Mouse (Mus musculus) MN1 (cell line): ENCODE results near the gene Slfn2.

Experiments
- DNase-seq: peaks from one replicate; pipeline ENCODE4 v3.0.0-alpha.2; 2016; ENCODE audit warnings: low spot score

Slfn2 gene

DNA sequence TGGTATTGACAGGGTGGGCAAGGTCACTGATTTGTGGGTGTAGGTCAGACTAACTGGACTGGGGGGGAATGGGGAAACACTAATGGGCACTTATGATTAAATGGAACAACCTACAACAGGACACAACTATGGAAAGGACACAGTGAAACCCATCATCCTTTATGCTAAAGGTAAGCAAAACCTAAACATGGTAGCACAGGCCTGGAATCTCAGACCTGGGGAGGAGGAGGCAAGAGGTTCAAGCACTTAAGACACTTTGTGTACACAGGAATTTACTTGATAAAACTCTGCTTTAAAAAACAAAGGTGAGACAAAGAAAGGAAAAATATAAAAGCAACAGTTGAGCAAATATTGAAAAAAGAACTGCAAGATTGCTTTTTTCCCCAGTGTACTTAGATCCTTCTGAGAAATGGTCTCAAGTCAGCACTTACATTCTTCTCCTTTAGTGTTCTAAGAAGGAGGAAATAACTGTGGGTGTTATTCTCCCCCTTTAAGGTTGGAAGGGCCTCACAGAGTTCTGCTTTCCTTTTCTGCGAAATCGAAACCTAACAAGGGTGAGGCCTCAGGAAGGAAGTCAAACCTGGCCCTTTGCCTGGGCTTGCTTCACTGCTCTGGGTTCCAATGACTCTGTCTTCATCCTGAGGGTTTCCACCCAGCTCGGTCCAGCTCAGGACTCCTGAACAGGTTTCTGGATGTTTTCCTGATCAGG is 13.0 kb downstream of the Slfn2 start:
- no peak for DNase-seq

DNA sequence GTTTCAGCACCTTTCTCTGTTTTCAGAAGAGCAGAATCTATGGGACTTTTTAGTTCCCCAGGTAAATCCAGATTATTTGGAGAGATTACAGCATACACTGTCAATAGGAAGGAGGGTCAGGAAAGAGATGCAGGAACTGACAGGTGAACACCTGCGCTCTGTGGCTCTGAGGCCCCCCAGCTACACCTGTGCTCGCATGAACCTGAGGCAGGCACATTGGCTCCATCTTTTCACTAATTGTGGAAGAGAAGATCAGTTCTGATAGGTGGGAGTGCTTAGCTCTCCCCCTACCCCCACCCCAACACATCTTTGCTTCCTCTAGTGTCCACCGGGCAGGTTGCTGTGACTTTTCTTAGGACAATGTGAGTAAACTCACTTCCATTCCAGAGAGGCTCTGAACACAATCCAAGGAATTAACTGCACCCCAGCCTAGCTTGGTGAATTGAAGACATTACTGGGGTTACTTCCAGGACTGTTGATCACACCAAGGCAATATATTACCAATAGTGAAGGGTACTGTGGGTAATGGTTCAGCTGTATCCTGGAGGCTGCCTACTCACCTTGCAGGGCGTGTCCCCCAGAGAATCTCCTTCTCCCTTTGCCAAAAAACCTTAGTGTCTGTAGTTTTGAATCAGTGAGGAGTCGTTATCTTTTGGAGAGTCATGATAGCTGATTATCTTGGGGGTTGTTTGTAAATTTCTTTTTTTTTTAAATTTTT is 13.7 kb downstream of the Slfn2 start:
- DNase-seq: no peak

DNA sequence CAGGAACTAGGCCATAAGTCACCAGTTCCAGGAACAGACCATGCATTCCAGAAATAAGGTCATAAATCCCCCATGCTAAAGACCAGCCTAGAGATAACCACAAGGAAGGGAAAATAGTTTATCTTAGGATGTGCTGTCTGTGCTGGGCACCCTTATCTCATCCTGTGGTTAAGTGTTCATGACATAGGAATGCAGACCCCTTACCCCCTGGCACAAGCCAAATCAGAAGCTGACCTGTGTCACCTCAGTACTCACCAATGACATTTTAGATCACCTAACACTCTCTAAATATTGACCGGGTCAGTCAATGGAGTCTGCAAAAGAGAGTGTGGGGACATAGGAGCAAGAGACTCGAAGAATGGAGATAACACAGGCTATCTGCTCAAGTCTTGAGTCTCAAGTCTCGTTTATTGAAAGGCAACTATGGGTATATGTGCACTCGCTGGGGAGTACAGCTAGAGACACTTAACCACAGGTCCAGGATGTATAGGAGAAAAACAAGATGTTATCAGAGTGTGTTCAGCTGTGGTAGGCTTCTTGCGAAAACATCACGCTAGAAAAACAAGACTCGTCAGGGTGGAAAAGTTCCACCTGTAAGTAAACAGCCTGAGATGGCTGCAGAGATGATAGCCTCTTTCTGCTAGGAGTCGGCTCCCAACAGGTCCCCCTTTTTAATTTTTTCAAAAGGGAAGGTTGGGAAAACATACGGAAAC is 14.7 kb downstream of the Slfn2 start:
- no peak for DNase-seq

GRCm38 (mm10) chr11:83082741-83083473 is 18.0 kb downstream of the Slfn2 start:
- no peak for DNase-seq

DNA sequence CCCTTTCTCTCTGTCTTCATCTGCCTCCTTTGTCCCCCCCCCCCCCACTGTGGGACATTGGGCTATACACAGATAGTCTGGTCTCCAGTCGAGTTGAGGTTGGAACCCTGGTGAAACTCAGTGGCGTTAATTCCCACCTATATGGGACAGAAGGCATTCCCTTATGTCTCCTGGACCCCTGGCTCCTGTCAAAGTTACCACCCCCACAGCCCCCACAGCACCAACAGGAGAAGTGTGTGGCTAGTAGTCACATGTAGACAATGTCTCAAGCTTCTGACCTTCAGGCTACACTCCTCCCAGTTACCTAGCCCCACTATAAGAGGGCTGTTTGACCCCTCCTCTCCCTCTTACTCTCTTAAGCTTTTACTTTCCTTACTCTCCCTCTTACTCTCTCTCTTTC is 19.2 kb downstream of the Slfn2 start:
- DNase-seq: no peak

DNA sequence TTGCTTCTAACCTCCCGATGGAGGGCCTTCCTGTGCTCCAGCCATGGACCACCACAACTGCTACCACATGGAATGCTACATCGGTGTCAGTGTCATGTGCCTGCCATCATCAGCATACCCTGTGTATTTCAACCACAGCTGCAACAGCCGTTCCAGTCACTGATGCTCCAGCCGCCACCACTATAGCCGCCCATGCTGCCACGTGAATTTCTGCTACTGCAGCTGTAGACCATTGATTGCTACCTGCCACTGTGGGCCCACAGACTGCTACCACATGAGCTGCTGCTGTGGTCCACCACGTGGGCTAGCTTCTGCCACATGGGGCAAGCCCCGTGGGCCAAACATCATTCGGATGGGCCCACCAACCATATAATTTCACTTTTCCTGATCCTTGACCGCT is 19.8 kb downstream of the Slfn2 start:
- DNase-seq: no peak

GRCm38 (mm10) chr11:83115138-83115537 is 50.2 kb downstream of the Slfn2 start:
- DNase-seq: no peak

GRCm38 (mm10) chr11:83116597-83117227 is 51.8 kb downstream of the Slfn2 start, which contains the start of gene Slfn1:
Slfn1 (plus strand) TSS chr11:83116849.
- no peak for DNase-seq

- DNase-seq: no peak
Measured at GRCm38 (mm10) chr11:83118056-83118455, 53.1 kb downstream of the Slfn2 start.
